Mouse (Mus musculus): Measurements from ENCODE around the gene Ddost.

The Ddost gene

DNA sequence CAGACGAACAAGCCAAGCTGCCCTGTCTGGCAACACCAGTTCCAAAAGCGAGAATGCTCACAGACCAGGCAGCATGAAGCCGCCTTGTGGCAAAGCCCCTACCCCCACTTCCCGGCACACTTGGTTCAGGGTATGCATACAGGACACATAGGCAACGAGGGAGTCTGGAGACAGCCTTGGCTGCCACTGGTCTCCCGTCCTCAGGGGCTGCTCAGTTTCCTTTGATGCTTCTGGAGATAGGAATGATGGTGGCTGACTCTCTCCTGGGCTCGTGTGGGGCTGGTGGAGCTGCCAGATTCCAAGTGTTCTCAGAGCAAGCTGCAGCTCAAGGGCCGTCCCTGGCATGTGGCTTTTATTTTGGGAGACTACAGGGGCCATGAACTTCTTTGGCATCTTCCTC is 36.9 kb downstream of the Ddost start:
- no peak for DNase-seq

DNA sequence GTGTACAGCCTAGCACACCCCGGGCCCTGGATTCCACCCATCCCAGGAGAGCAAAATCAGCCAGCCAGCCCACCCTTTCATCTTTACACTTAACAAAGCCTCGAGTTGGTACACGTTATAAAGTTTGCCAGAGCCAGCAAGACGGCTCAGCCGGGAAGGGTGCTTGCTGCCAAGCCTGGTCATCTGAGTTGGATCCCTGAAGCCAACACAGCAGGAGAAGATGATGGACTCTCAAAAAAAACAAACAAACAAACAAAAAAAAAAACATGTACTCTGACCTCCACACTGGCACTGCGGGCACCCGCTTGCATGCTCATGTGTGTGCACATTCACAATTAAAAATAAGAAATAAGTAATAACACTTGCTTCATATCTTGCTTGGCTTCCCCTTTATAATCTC is 37.5 kb downstream of the Ddost start:
- no peak for DNase-seq

DNA sequence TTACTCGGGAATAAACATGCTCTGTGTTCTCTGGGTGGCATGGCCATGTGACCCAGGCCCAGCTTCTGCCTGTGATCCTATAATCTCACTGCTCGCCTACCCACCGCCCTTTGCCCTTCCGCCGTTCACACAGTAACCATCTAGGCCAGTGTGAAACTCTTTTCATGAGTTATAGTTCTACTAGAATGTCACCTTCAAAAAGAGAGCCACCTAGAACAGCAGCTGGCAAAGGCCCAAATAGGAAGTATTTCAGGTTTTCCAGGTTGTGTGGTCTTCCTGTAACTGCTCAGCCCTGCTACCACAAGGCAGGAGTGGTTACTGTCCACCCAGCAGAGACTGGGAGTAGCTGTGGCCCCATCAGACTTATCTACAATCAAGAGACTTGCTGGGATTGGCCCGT is 38.2 kb downstream of the Ddost start:
- no peak for DNase-seq

DNA sequence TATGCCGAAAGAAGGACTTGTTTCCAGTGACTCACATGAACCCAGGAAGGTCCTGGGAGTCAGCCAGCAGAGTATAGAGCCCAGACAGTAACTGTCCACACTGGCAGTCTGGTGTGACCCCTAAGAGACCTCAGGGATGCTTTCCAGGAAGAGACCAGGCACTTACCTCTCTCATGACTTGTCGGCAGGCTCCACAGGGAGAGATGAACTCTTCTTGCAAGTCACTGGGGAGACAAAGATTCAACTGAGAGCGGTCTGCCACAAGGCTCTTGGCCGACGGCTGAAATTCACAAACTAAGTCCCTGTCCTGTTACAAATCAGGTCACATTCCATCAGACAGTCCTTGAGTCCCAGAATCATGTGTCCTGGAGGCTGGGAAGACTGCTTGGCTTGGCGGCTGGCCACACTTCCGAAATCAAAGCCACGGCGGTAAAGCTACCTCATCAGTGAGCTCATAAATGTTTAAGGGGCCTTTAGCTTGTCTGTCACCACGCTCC is 38.9 kb downstream of the Ddost start:
- no peak for DNase-seq

DNA sequence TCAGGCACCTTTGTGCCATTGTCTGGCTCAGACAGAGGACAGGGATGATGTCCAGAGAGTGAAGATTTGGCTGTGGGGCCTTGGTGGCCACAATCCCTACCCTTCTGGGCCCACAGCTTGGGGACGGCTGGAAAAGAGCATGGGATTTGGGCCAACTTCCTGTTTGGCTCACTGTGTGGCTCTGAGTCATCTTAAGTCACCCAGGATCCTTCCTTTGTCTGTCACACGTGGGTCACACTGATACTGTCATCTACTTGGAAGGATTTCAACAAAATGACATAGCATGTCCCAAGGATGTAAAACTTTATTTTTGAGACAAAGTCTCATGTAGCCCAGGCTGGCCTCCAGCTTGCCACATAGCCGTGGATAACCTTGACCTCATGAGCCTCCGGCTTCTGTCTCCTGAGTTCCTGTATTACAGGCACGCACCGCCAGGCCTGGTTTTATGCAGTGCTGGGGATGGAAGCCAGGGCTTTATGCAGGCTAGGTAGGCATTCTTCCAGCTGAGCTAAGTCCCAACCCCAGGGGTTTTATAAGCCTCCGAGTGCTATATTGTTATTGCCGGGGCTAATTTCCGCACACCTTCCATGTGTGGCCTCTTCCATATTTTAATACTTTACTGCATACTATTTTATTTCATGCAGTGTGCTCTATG is 40.5 kb downstream of the Ddost start:
- no peak for DNase-seq

DNA sequence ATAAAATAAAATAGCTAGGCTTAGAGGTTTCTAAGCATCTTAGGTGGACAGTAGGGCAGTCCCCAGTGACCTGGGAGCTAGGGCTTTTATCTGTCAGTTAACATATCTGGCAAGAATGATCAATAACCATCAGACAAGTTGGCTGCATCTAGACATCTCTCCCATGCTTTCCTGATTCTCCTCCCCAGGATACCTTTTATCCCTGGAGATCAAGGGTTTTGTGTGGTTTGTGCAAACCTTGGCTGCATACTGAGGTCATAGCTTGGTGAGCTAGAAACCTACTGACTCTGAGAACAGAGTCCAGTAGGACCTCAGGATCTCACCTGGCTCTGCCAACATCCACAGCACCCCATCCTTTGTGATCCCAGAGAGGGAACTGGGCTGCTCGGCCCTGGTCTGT is 42.8 kb downstream of the Ddost start:
- DNase-seq, result no peak

DNA sequence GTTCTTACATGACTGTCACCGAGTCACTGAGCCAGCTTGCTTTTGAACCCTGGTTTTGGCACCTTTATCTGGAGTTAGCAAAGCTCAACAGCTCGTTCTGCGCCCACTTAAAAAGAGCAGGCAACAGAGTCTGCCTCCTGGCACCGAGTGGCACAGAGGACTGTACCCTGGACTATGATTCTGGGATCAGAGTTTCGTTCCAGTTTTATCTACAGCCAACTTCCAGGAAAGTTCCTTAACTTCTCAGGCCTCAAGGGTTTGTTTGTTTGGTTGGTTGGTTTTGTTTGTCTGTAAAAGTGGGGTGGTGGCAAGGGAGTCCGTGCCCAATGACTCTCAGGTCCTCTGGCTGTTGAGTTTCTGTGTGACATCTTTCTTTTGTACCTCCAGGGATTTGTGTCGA is 44.2 kb downstream of the Ddost start:
- DNase-seq, result no peak

DNA sequence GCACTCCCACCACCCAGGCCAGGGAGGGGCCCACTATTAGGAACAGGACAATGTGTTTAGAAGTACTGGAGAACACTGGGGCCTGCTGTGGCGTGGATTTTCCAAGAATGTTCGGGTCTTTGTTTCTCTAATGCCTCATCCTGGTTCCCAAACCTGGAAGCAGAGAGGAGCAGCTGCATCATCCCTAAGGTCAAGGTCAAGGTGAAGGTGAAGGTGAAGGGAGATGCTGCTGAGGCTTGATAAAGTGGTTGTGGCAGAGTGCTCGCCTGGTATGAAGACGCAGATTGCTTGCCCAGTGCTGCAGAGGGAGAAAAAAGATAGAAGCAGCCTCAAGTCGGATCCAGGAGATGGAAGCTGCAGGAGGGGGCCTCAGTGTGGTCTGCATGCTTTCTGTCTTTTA is 47.3 kb downstream of the Ddost start:
- DNase-seq, result no peak

DNA sequence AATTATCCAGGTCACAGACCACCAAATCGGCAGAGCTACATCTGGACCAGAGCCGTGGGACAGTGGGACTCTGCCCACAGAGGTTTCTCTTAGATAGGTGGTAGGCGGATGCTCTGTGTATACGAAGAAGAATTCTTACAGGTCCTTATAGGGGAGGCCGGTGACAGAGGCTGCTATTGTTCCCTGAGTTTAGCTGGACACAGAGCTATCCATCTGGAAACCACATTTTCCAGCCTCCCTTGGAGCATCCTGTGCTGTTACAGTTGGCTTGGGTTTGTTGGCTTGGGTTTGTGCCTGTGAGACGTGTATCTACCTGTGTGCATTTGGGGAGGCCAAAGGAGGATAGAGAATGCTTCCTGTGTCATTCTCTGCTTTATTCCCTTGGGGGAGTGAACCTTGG is 48.2 kb downstream of the Ddost start:
- DNase-seq, result no peak

DNA sequence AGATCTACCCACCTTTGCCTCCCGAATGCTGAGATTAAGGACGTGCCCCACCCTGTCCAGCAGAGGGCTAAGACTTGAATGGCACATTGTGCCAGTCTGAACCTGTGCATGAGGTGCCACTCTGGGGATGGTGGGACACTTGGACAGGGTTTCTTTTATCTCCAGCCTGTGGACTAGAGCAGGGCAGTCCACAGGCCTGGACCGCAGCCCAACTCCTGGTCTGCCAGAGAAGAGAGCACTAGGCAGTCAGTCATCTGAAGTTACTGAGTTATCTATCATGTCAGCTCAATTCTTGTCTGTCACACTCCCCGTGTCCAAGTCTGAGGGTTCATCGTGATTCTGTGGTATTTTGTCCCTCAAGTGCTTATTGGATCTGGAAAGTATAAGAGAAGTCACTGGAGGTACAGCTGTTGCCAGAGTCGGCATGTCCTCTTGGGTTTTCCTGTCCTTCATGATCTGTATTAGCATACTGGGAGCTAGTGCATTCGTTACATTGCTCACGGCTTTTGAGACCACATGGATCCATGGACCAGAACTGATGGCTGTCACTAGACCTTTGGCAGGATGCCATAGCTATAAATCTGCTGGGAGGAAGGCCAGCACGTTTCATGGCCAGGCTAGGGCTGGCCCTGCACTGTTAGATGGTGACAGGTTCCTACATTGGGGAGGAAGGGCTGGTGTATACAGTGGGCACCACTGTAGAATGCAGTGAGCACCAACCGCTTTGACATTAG is 49.1 kb downstream of the Ddost start:
- DNase-seq, result no peak

DNA sequence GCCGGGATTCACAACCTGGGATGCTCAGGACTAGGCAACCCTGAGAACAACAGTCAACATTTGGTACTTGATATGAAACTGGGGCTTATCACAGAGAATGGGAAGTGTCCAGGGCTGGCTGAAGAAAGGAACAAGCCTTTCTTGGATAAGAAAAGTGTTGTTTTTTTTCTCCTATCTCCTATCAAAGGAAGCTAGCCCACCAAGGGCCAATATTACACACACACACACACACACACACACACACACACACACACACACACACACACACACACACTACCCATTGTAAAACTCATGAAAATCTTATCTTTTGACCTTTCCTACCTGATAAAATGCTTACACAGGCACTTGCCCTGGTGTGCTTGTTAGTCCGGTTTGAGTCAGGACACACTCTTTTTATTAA is 51.0 kb downstream of the Ddost start:
- DNase-seq, result no peak

DNA sequence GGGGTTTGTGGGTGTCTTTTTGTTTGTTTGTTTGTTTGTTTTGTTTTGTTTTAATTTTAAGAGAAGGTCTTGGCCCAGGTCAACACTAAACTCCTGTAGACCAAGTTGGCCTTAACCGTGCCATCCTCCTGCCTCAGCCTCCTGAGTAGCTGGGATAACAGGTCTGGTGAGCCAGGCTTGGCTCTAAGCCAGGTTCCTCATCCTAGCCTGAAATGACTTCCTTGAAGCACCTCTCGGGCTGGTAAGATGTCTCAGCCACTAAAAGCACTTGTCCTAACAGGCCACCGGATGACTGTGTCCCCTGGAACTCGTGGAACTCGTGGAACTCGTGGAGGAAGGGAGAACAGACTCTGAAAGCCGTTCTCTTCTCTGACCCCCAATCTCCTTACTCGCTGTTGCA is 51.6 kb downstream of the Ddost start:
- no peak for DNase-seq

DNA sequence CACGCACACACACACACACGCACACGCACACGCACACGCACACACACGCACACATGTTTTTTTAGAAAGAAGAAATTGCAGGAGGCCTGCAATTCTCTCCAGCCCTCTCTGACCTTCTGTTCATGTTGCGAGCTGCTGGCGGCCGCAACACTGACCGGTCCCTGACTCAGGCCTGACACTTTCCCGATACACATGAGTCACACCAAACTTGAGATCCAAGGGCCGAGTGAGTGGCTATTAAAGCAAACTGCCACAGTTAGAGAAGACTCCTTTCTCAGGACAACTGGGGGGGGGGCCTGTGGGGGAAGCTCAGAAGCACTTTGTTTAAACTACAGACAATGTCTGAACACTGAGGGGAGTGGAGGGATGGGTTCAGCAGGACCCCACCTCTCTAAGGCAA is 52.0 kb downstream of the Ddost start:
- DNase-seq, result no peak

DNA sequence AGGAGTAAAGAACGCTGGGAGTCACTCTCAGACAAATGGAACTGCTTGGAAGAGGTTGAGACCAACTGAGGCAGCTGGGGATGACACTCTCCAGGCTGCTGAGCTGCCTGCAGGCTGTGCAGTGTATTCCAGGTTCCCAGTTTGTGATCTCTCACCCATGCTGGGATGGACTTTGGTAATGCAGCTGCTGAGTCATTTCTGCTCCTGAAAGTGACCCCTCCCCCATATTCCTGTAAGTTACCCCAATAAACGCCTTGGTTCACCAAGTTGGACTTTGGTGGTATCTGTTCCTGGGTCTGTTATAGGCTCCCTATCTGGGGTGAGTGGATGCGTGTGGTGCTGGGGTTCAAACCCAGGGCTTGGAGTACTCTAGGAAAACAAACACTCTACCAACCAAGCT is 53.6 kb downstream of the Ddost start:
- no peak for DNase-seq

DNA sequence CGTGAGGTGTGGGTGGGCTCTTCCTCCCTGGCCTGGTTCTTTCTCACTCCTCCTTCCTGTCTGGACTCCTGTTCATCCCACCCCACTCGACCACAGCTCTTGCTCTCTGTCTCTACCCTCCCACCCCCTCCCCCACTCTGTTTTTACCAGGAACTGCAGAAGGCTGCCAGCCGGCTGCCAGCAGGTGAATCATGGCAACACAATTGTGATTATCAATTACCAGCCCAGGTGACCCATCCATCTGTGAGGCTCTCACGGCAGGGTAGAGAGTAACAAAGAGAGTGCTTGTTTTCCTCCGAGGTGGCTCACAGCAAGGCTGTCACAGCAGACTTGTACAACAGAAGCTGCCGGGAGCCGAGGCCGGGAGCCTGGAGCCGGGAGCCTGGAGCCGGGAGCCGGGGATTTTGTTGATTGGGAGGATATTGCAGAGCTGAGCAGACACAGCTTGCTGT is 56.9 kb downstream of the Ddost start:
- DNase-seq, result no peak

Measured in right cerebral cortex, adult 18-20 months (tissue).